Mouse (Mus musculus): ENCODE measurements around the gene Aloxe3.
A peak's percentile ranks its signal among the peaks of the same experiment; 100 is the strongest.

Aloxe3 gene

DNA sequence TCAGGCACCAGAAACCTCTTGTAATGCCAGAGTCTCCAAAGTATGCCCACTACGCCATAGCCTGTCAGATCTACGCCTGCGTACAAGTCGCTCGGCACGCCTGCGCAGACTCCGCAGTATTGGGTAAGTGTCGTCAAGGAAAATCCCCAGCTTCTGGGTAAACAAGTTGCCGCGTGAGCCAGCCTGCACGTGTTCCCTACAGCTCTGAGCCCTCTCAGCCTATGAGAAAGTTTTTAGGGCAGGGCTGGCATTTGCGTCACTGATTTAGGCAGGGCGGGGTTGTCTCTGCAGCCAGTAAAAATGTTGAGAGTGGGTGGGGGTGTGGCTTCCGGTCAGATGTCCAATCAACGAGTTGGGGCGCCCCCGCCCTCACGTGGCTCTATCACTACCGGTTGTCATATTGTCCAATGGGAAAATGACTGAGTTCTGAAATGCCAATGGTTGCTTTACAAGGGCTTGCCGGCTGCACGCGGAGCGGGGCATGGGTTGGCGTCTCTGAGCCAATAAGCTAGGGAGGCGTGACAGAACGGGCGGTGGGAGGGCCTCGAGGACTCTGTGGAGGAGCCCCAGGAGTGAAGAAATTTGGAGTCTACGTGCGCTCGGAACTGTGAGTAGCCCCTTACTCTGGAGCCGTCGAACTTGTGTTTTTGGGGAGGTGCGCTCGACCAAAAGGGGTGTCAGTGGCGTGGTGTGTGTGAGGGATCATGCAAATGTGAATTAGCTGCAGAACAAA is 30.8 kb upstream of the Aloxe3 start, which contains the start of gene Per1:
Gene Per1 (plus strand): TSS at position 521 of the 733 bp plus-strand sequence.
- DNase-seq (ENCODE audit: low read depth in 2 of 2, low spot score in 2 of 2): peak; percentile 99

DNA sequence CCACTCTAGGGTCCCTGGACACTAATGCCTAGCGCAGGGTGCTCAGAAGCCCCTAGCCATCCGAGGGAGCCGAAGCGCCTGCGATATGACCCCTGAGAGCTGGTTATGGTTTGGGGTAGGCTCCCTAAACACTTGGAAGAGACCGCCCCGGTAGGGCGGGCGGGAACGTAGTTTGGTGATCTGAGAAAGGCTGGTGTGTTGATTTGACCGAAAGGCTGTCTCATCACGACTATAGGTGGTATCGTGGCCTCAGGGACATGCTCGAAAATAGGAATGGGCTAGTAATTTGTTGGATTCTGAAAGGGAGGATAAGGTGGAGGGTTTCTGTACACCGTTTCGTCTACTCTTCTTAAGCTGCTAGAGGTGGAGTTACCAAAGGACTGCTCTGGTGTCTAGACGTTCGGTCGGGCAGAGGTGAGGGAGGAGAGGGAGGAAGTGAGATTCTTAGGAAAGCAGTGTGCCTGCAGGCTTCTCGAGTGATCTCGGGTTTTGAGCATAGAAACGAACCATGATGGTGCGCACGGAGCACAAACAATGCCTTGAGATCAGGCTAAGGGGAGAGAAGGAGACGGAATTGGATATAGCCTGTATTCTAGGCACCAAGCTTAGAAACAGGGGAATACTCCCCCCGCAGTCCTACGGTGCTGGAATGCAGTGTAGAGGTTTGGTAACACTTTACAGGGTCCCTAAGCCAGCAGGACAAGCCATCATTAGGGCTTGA is 30.0 kb upstream of the Aloxe3 start:
- DNase-seq (ENCODE audit: low read depth in 2 of 2, low spot score in 2 of 2): peak; percentile 51 to 65

DNA sequence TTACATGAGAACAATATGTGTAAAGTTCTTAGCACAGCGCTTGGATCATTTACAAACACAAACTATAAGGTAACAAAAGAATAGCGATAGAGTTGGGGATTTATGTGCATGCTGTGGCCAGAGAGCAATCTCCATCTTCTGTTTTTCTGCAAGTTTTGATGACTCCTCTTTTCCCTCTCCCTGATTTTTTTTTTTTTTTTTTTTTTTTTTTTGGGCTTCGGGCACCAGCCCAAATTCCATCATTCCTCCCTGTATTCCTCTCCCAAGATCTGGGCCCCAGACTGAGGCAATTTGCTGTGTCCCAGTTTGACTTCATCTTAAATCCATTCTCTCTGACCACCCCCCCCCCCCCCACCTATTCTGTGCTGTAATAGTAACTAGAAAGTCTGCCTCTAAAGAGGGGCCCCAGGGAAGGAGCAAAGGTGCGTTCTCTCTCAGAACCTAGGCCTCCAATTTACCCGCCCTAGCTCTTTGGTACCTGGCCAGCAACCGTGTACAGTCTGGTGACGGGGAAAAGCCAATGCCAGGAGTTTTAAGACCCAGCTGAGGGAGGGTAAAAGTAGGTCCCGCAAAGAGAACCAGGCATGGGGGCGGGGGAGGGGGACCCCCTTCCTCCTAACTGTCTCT is 29.2 kb upstream of the Aloxe3 start:
- DNase-seq (ENCODE audit: low read depth in 2 of 2, low spot score in 2 of 2): no peak

DNA sequence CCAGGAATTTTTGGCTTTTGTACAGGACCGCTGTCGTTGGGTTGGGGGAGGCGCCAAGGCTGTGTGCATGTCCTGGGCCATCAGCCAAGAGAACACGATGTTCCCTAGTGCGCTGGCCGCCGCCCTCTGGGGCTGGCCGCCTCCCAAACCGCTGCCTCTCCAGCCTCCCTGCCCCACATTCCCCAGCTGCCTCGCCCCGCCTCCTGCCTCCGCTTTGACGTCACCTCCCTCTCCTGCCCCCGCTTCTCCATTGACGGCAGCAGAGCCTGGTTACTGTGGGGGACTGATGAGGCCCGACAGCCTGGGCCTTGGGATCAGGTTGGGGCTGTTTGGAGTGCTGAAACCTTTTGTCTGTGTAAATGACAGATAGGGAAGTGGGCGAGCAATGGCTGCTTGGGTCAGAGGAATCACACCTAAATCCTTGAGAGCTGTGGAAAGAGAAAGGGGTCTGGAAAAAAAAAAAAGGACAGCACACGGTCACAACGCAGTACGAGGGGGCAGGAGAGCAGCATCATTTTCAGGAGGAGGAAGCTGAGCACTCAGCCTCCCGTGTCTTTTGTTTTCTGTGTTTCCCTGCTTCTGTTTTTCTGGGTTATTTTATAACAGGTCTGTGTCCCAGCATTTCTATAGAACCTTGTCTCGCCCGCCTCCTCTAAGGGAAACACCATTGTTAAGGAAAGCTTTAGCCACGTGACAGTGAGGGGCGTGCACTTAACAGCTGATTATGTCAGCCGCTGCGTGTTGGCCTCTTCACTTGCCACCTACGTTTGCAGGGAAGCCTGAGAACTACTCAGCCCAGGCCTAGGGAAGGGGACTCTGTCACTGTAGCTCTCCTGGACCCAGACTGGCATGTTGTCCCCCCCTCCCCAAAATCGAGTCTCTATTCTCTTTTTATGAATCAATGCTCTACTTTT is 28.5 kb upstream of the Aloxe3 start:
- peak; percentile 85 to 86 for DNase-seq (ENCODE audit: low read depth in 2 of 2, low spot score in 2 of 2)

DNA sequence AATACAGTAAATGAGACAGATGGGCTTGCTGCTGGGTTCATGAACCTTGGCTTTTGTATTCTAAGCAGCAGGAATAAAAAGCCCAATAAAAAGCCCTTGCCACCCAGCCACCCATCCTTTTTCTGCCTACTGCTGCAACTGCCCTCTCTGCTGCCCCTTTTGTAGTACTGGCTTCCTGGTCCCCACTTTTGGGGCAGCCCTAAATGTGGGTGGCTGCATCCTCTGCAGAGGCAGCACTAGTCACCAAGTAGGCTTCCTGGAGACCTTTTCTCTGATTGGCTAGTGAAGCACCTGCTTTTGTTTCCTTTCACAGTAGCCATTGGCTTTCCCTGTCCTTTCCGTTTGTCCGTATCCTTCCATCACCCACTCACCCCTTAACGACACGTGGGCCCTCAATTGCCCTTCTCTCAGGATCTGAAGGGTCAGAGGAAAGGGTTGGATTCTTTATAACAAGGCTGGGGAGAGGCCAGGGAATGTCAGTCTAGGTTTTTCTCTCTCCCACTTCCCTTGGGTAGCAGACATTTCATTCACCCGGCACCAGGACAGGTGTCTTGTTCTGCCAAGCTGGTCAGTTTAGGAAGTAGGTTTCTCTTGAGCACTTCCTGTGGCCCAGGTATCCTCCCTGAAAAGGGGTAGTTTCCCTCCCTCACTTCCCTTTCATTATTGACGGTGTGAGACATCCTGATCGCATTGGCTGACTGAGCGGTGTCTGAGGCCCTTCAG is 27.5 kb upstream of the Aloxe3 start:
- peak in 1 of 2 experiments; percentile 46 for DNase-seq (ENCODE audit: low read depth in 2 of 2, low spot score in 2 of 2)

DNA sequence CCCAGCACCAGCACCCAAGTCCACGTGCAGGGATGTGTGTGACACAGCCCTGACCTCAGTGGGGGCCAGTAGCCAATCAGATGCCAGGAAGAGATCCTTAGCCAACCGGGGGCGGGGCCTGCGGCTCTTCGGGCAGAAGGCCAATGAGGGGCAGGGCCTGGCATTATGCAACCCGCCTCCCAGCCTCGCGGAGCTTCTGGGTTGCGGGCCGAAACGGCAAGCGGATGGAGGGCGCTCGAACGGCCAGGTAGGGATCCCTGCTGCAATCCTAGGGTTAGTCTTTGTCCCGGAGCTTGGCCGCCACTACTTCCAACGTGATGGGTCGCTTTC is 27.0 kb upstream of the Aloxe3 start:
- DNase-seq (ENCODE audit: low read depth in 2 of 2, low spot score in 2 of 2): peak; percentile 88

DNA sequence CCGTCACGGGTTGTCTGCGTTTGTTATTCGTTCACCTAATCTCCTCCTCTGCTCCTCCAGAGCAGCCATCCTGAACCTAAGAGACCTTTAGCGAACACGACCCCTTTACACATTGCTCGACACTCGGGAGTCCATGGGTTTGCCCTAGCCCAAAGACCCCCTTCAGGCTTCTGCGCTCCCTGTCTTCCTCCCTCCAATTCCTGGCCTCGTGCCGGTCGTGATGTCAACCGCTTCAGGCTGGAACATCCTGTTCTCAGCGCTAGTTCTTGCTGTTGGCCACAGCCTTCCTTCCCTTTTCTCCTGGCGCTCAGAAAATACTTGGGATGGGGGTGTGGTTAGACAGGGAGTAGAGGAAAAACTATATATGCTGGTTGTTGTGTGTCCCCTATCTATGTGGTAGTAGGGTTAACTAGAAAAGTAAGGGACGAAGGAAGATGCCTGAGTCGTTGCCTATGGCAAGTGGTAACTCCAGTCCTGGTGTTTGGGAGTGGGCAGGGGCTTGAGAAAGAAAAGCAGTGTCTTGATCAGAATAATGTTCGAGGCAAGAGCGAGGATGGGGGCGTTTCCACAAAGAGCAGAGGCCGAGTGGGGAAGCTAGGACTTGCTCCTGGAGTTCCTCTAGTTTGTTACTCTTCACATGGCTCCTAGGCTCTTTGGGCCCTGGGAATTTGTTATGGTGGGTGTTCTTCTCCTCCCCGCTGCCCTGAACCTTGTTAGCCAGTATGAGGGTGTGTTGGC is 26.4 kb upstream of the Aloxe3 start:
- no peak for DNase-seq (ENCODE audit: low read depth in 2 of 2, low spot score in 2 of 2)

DNA sequence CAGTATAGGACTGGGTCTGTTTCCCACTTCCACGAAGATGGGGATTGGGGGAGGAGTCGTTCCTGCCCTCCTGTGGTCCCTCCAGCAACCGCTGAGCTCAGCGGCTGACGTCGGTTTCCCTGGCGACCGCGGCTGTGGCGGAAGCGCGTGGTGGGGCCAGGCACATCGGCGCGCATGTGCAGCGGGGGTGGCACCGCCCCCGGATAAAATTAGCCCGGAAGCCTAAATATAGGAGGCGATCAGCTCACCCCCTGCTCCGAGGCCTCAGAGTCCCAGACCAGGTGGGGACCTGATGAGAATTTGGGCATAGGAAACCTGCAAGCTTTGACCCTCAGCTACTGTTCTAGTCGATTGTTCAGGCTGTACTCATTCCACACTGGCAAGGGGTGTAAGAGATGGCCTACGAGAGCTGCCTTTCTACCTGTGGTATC is 25.8 kb upstream of the Aloxe3 start:
- DNase-seq (ENCODE audit: low read depth in 2 of 2, low spot score in 2 of 2): peak; percentile 88 to 89

DNA sequence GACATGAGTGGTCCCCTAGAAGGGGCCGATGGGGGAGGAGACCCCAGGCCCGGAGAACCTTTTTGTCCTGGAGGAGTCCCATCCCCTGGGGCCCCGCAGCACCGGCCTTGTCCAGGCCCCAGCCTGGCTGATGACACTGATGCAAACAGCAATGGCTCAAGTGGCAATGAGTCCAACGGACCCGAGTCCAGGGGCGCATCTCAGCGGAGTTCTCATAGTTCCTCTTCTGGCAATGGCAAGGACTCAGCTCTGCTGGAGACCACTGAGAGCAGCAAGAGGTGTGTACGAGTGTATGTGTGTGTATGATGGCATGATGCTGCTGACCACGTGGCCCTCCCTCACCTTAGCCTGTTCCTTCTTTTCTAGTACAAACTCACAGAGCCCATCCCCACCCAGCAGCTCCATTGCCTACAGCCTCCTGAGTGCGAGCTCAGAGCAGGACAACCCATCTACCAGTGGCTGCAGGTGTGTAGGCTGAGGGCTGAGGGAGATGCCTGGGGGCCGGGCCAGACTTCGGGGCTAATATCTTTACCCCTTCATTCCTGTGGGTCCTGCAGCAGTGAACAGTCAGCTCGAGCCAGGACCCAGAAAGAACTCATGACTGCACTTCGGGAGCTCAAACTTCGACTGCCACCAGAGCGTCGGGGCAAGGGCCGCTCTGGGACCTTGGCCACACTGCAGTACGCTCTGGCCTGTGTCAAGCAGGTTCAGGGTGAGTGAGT is 24.9 kb upstream of the Aloxe3 start:
- no peak for DNase-seq (ENCODE audit: low read depth in 2 of 2, low spot score in 2 of 2)

DNA sequence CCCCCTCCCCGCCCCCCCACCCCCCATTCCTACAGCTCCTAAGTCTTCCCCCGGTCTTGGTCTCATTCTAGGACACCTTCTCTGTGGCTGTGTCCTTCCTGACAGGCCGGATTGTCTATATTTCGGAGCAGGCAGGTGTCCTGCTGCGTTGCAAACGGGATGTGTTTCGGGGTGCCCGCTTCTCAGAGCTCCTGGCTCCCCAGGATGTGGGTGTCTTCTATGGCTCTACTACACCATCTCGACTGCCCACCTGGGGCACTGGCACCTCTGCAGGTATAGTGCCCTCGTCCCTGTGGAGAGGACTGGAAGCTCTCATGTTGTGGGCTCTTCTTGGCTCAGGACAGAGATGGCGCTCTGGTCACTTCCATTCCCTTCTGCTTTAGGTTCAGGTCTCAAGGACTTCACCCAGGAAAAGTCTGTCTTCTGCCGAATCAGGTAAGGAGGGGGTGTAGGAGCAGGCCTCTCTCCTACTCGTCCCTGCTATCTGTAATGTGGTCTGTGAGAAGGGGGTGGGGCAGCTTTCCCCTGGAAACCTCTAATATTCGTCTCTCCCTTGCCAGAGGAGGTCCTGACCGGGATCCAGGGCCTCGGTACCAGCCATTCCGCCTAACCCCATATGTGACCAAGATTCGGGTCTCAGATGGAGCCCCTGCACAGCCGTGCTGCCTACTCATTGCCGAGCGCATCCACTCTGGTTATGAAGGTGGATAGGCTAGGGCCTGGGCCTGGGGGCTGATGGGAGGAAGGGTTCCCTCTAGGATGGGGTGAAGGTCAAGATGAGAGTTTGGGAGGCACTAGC is 23.9 kb upstream of the Aloxe3 start:
- DNase-seq (ENCODE audit: low read depth in 2 of 2, low spot score in 2 of 2): no peak

DNA sequence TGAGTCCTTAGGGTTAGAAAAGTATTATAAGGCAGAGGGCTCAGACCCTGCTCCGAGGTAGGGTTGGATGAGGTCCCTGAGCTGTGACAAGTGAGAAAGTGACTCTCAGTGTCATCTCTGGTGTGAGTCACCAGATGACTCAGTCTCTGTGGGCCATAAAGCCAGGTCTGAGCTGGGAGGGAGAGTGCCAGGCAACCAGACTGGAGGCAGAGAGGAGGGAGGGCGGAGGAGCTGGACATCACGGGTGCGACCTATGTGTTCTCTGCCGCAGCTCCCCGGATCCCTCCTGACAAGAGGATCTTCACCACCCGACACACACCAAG is 23.3 kb upstream of the Aloxe3 start:
- no peak for DNase-seq (ENCODE audit: low read depth in 2 of 2, low spot score in 2 of 2)

DNA sequence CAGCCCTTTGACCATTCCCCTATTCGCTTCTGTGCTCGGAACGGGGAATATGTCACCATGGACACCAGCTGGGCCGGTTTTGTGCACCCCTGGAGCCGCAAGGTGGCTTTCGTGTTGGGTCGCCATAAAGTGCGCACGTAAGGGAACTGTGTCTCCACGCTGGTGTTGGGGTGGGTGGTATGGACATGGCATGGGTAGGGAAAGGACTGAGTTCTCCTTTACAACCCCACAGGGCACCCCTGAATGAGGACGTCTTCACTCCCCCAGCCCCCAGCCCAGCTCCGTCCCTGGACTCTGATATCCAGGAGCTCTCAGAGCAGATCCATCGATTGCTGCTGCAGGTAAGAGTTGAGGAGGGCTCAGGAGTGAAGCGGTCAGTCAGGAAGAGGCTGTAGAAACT is 22.6 kb upstream of the Aloxe3 start:
- no peak for DNase-seq (ENCODE audit: low read depth in 2 of 2, low spot score in 2 of 2)

DNA sequence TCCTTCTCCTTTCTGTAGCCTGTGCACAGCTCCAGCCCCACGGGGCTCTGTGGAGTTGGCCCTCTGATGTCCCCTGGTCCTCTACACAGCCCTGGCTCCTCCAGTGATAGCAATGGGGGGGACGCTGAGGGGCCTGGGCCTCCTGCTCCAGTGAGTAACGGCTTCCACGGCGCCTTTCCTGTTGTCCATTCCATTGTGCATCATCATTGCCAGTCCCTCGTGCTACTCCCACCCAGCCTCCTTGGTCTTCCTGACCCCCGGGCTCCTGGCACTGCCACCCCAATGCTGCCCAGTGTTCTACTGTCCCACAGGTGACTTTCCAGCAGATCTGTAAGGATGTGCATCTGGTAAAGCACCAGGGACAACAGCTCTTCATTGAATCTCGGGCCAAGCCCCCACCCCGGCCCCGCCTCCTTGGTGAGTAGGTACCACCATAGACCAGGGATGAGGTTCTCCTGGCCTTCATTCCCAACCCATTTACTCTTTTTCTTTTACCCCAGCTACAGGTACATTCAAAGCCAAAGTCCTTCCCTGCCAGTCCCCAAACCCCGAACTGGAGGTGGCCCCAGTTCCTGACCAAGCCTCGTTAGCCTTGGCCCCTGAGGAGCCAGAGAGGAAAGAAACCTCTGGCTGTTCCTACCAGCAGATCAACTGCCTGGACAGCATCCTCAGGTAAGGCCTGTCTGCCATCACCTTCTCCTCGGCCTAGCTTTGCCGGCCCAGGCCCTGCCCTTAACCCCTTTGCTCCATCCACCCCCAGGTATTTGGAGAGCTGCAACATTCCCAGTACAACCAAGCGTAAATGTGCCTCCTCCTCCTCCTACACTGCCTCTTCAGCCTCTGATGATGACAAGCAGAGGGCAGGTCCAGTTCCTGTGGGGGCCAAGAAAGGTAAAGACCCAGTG is 21.9 kb upstream of the Aloxe3 start:
- no peak for DNase-seq (ENCODE audit: low read depth in 2 of 2, low spot score in 2 of 2)

DNA sequence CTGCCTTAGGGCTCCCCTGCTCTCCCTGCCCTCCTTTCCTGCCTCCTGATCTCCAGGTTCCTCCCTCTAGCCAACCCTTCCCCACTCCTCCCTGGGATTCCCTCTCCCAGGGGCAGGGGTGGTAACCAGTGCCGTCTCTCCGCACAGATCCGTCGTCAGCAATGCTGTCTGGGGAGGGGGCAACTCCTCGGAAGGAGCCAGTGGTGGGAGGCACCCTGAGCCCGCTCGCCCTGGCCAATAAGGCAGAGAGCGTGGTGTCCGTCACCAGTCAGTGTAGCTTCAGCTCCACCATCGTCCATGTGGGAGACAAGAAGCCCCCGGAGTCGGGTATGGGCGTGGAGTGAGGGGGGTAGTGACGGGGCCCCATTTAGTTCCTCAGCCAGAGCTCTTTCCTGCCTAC is 21.2 kb upstream of the Aloxe3 start:
- DNase-seq (ENCODE audit: low read depth in 2 of 2, low spot score in 2 of 2): no peak

DNA sequence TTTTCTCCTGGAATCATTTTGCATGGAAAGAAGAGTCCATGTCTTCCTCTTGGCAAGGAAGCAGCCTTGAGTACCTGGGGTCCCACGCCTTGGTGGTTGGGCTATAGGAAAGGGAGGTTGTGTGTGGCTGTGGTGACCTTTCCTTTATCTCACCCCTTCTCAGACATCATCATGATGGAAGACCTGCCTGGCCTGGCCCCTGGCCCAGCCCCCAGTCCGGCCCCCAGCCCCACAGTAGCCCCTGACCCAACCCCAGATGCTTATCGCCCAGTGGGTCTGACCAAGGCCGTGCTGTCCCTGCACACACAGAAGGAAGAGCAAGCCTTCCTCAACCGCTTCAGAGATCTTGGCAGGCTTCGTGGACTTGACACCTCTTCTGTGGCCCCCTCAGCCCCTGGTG is 20.5 kb upstream of the Aloxe3 start:
- no peak for DNase-seq (ENCODE audit: low read depth in 2 of 2, low spot score in 2 of 2)

DNA sequence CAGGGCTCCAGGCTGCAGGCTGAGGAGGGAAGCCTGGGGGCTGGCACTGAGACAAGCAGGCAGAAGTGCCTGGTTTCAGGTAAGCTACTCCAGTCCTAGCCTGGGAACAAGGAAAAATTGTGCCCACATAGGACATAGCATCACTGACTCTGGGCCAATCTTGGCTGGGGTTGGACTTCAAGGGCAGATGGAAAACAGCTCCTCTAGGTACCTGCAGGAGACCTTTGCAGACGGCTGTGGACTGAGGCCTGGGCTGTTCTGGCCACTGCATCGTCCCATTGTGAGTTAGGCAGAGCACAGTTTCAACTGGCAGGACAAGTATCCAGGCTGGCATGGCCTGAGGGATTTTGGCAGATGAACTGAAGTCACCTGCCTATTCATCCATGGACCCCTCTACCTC is 19.9 kb upstream of the Aloxe3 start:
- DNase-seq (ENCODE audit: low read depth in 2 of 2, low spot score in 2 of 2): no peak

DNA sequence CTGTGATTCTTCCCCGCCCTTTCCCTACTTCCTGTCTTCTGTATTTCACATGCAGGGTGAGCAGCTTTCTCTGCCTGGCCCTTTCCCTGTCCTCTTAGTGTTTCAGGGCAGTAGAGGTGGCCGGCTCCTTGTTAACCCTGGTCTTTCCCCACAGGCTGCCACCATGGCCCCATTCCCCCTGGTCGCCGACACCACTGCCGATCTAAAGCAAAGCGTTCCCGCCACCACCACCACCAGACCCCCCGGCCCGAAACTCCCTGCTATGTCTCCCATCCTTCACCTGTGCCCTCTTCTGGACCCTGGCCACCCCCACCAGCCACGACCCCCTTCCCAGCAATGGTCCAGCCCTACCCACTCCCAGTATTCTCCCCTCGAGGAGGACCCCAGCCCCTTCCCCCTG is 19.4 kb upstream of the Aloxe3 start:
- no peak for DNase-seq (ENCODE audit: low read depth in 2 of 2, low spot score in 2 of 2)

DNA sequence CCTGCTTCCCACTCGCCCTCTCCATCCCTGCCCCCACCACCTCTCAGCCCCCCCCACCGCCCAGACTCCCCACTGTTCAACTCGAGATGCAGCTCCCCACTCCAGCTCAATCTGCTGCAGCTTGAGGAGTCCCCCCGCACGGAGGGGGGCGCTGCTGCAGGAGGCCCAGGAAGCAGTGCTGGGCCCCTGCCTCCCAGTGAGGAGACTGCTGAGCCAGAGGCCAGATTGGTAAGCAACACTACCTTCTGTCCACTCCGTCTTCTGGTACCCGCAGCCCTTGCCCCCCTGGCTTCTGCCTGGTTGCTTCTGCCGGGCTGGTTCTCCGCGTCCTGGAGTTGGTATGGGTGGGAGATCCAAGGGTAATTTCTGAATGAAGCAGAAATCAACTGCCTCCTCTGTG is 18.9 kb upstream of the Aloxe3 start:
- DNase-seq (ENCODE audit: low read depth in 2 of 2, low spot score in 2 of 2): no peak
